Mouse (Mus musculus) intestine, embryonic 16.5 days (tissue): ENCODE measurements around the gene Tnfrsf8. TPM values are rescaled to one million over a fixed set of nuclear protein-coding genes. Genes with fewer than 3 reads are reported as not detected.

Experiments used
- ATAC-seq: fragments of 200-750 bp; cut with Nextera tagmentation; 2 replicates; pipeline ENCODE4 v1.8.0; 2017; ENCODE audit warnings: moderate TSS enrichment, moderate library complexity
- H3K27ac ChIP-seq: fragments of 300-500 bp; sonication (generic); 2 replicates; pipeline ENCODE4 v1.5.1; 2014; ENCODE audit warnings: mild to moderate bottlenecking, low read length
- H3K27me3 ChIP-seq: fragments of 300-500 bp; sonication (generic); replicated peaks from 2 replicates; pipeline ENCODE4 v1.6.1; 2014; ENCODE audit warnings: low read length, control low read depth, mixed read lengths; ENCODE audit not compliant: control insufficient read depth, insufficient read depth
- H3K36me3 ChIP-seq: fragments of 300-500 bp; sonication (generic); 2 replicates; pipeline ENCODE4 v1.6.1; 2014; ENCODE audit warnings: low read length, control low read depth; ENCODE audit not compliant: control insufficient read depth, insufficient read depth
- H3K4me1 ChIP-seq: fragments of 300-500 bp; sonication (generic); 2 replicates; pipeline ENCODE4 v1.6.1; 2014; ENCODE audit warnings: low read length, control low read depth, mixed read lengths; ENCODE audit not compliant: control insufficient read depth, insufficient read depth
- H3K4me2 ChIP-seq: fragments of 300-500 bp; sonication (generic); 2 replicates; pipeline ENCODE4 v1.6.1; 2014; ENCODE audit warnings: low read depth, low read length, control low read depth
- H3K4me3 ChIP-seq: fragments of 300-500 bp; sonication (generic); 2 replicates; pipeline ENCODE4 v1.5.1; 2014; ENCODE audit warnings: mild to moderate bottlenecking, low read length
- H3K9ac ChIP-seq: fragments of 300-500 bp; sonication (generic); 2 replicates; pipeline ENCODE4 v1.6.1; 2014; ENCODE audit warnings: low read depth, low read length
- H3K9me3 ChIP-seq: fragments of 300-500 bp; sonication (generic); 2 replicates; pipeline ENCODE4 v1.6.1; 2016; ENCODE audit warnings: low read length, control low read depth; ENCODE audit not compliant: control insufficient read depth
- WGBS: fragments of 180-500 bp; shearing (Covaris S2); extraction: QIAGEN DNeasy Blood & Tissue Kit; methylation state at CpG from one replicate; pipeline ENCODE4 v1.1.7; 2014; 5-methylcytosine and 5-hydroxymethylcytosine counted together
- polyA plus RNA-seq: library from polyadenylated mRNA; unstranded; fragments of >200 nt; fragmentation: Nextera tagmentation; extraction: Ambion mirVana; gene quantifications from 2 replicates; pipeline ENCODE4 v1.2.1, GENCODE M21; 2015

The Tnfrsf8 gene
- polyA plus RNA-seq, 1 experiment from 2014 or later: not detected

DNA sequence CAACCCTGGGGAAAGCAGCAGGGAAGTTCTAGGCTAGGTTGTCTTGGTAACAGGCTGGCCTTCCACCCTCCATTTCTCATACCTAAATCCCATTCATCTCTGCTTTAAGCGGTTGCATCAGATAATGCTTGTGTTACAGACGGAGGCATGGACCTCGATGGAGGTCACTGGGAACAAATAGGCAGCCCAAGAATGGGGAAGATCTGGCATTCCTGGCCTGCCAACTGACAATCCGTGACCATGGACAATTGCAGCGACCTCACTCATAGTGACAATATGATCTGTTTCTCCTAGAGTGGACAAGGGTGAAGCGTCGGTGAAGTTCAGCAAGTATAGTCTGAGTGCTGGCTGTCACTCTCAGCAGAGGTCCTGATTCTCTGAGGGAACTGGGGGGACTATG lies 16.1 kb downstream of the Tnfrsf8 start:
- Histone ChIP-seq H3K4me1 (no peaks in the 10 kb centered on the region), H3K27me3 (no peaks in the 10 kb centered on the region), H3K27ac (no peak overlapping the region), H3K4me3 (no peak overlapping the region), H3K9ac (no peak overlapping the region), H3K4me2 (no peak overlapping the region), H3K36me3 (no peaks in the 10 kb centered on the region), H3K9me3 (no peaks in the 10 kb centered on the region)
- WGBS: 92% methylated on average over 7 of the region's 7 CpGs
- ATAC-seq: no peak

DNA sequence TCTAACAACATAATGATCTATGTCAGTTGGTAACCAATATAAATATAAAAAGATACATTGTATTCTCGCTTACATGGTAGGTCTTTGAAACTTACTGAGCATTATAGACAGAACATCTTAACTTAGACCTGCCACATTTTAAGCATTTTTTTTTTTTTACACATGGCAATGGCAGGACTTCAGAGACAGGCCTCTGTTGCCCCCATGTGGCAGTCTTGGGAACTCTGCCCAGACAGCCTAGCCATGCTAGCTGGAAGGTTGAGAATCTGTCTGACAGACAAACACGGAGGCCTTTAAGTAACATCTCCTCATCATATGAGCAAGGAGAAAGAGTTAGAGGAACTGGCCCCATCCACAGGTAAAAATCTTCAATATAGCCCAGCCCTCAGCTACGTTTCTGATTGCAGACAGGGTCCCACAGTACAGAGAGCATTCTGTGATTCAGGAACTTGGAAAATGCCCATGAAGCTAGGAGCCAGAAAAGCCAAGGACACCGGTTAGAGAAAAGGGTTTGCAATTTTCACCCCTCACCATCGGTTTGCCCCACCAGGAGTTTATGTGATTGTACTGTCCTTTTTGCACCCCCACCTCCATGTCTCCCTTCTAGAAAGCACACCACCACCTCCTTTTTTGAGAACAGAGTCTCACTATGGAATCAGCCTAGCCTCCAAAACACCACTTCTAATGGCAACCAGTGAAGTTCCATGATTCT lies 19.2 kb downstream of the Tnfrsf8 start:
- ATAC-seq: peak; percentile 50; the same call in 1 of the 2 replicates
- no peak overlapping the region for H3K27ac ChIP-seq
- WGBS: 47% methylated on average over 5 of the region's 5 CpGs
- no peaks in the 10 kb centered on the region for H3K9me3 ChIP-seq
- H3K4me1 ChIP-seq: no peaks in the 10 kb centered on the region
- H3K9ac ChIP-seq: no peak overlapping the region
- H3K4me3 ChIP-seq: no peak overlapping the region
- H3K36me3 ChIP-seq: no peaks in the 10 kb centered on the region
- no peak overlapping the region for H3K4me2 ChIP-seq
- no peaks in the 10 kb centered on the region for H3K27me3 ChIP-seq

DNA sequence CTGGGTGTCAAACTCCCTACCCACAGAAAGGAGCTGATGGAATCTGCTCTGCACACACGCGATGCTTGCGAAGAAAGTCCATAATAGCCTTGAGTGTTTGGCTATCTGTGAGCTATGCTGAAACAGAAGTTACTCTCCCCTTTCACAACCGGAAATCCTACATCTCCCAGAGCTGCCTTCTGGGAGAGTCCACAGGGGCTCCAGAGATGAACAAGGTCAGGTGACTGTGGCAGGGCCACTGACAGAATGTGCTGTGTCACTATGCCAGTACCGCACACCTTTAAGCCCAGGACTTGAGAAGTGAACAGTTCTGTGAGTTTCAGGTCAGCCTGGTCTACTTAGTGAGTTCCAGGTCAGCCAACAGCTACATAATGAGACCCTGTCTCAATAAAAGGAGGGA lies 20.4 kb downstream of the Tnfrsf8 start:
- H3K4me3 ChIP-seq: no peak overlapping the region
- no peak overlapping the region for H3K27ac ChIP-seq
- no peak overlapping the region for H3K9ac ChIP-seq
- ATAC-seq: no peak
- no peaks in the 10 kb centered on the region for H3K36me3 ChIP-seq
- no peaks in the 10 kb centered on the region for H3K27me3 ChIP-seq
- H3K4me1 ChIP-seq: no peaks in the 10 kb centered on the region
- H3K9me3 ChIP-seq: no peaks in the 10 kb centered on the region
- H3K4me2 ChIP-seq: no peak overlapping the region
- 80% methylated on average over 5 of the region's 5 CpGs for WGBS

DNA sequence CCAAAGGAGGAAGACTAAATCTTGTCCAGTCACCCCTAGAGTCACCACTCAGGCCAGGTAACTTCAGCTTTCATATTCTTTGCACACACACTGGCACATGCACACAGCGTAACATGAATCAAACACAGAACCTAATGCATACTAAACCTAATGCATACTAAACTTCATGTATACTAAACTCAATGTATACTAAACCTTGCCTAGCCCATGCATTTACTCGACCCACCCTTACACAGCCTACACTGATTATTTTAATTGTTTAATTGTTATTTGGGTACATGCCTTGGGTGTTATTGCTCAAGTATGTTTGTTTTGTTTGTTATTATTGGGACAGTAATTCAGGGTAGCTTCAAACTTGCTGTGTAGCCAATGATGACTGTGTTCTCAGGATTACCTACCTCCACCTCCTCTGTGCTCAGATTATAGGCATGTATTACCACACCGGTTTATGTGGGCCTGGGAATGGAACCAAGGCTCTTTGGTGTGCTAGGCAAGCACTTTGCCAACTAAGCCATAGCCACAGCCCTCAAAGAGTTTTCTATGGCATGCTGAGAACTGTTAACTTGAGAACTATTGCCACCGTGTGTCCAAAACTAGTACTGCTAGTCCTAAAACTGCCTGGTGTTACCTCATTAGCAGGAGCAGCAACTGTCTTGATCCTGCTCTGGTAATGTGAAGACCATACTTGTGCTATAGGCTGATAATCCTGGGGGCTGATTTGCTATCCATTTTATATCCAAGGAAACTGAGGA lies 28.4 kb downstream of the Tnfrsf8 start:
- ATAC-seq: peak; percentile 81
- Histone ChIP-seq H3K27me3 (no peaks in the 10 kb centered on the region), H3K4me3 (no peak overlapping the region), H3K27ac (no peak overlapping the region), H3K36me3 (no peaks in the 10 kb centered on the region), H3K4me1 (no peaks in the 10 kb centered on the region), H3K9ac (no peak overlapping the region), H3K9me3 (no peaks in the 10 kb centered on the region), H3K4me2 (no peak overlapping the region)
- 45% methylated on average over 4 of the region's 4 CpGs for WGBS

DNA sequence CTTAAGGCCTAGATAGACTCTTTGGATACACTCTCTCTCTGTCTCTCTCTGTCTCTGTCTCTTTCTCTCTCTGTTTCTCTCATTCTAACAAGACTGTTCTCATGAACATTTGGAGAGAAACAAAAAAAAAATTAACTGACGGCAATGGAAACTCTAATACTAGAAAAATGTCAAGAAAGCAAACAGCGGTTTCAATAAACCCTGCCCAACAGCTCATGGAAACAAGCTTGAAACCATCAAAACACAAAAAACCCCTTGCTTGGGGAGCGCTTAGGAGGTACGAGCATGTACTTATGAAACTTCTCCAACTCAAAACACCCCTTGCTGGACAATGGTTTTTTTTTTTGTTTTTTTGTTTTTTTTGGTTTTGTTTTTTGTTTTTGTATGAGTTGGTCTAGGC lies 30.3 kb downstream of the Tnfrsf8 start:
- Histone ChIP-seq H3K4me2 (no peak overlapping the region), H3K36me3 (no peaks in the 10 kb centered on the region), H3K4me1 (no peaks in the 10 kb centered on the region), H3K4me3 (no peak overlapping the region), H3K9ac (no peak overlapping the region), H3K9me3 (no peaks in the 10 kb centered on the region), H3K27ac (no peak overlapping the region), H3K27me3 (no peaks in the 10 kb centered on the region)
- WGBS: 94% methylated on average over 4 of the region's 4 CpGs
- ATAC-seq: no peak

DNA sequence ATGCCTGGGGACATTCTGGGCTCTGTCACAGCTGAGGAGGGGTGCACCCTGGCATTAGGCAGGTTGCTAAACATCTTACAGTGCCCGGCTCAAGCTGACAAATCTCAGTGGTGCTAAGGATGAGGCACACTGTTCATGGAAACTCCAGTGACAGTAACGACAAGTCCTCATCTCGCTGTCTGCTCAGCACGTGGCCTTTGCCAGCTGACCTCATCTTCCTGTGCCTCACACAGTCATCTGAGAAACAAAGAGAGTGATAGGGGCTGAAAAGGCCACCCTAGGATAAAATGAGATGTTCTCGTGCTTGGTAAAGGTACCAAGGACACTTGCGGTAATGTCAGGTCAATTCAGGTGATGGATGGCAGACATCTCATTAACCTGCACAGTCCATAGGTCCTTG lies 31.5 kb downstream of the Tnfrsf8 start:
- no peaks in the 10 kb centered on the region for H3K36me3 ChIP-seq
- no peak overlapping the region for H3K4me2 ChIP-seq
- no peaks in the 10 kb centered on the region for H3K27me3 ChIP-seq
- 74% methylated on average over 6 of the region's 6 CpGs for WGBS
- no peak overlapping the region for H3K27ac ChIP-seq
- no peak overlapping the region for H3K9ac ChIP-seq
- no peaks in the 10 kb centered on the region for H3K4me1 ChIP-seq
- no peak for ATAC-seq
- no peak overlapping the region for H3K4me3 ChIP-seq
- no peaks in the 10 kb centered on the region for H3K9me3 ChIP-seq

DNA sequence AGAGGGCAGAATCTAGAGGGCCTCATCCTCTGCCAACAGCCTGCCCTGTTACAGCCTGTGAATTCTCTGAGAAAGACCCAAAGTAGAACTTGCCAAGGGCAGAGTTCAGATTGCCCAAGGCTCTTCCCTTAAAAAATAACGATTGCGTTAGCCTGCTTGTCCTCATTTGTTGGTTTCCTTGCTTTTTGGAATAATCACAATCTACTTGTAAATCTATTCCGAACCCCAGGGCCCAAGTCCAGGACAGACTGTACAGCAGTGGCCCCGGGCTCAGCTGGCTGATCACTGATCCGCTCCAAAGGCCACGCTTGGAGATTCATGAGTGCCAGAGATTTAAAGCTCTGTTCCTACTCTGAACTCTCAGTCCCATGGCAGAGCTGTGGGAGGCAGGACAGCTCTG lies 34.0 kb downstream of the Tnfrsf8 start:
- H3K36me3 ChIP-seq: no peaks in the 10 kb centered on the region
- H3K9ac ChIP-seq: no peak overlapping the region
- no peaks in the 10 kb centered on the region for H3K4me1 ChIP-seq
- WGBS: 93% methylated on average over 6 of the region's 6 CpGs
- ATAC-seq: no peak; the same call in 1 of the 2 replicates
- no peak overlapping the region for H3K4me2 ChIP-seq
- no peaks in the 10 kb centered on the region for H3K27me3 ChIP-seq
- no peaks in the 10 kb centered on the region for H3K9me3 ChIP-seq
- H3K4me3 ChIP-seq: no peak overlapping the region
- H3K27ac ChIP-seq: no peak overlapping the region

DNA sequence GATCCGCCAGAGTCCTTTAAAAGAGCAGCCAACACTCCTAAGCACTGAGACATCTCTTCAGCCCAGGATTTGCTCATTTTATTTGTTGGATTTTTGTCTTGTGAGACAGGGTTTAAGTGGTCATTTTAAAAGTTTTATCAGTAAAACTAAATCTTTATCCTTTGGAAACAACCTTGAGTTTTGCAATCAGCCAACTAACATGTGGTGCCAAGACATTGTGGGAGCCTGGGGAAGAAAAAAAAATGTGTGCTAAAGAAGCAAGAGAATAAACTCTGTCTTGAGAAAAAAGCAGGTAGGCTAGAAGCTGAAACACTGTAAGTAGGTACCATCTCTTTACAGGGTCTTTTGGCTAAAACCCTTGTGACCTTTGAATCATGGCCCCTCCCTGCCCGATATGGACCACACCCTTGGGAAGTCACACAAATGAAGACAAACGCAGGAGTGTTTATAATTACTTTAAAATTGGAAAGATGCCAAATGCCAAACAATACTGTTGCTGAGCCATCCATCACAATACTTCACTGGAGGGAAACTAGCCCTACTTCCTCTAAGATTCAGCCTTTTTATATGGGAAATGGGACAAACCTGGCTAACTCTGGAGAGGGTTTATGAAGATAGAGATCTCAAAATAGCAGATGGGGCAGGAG lies 36.1 kb downstream of the Tnfrsf8 start:
- H3K36me3 ChIP-seq: no peaks in the 10 kb centered on the region
- H3K27ac ChIP-seq: no peak overlapping the region
- WGBS: 52% methylated on average over 3 of the region's 3 CpGs
- H3K9me3 ChIP-seq: no peaks in the 10 kb centered on the region
- H3K4me3 ChIP-seq: no peak overlapping the region
- no peak overlapping the region for H3K4me2 ChIP-seq
- H3K27me3 ChIP-seq: no peaks in the 10 kb centered on the region
- no peak overlapping the region for H3K9ac ChIP-seq
- no peaks in the 10 kb centered on the region for H3K4me1 ChIP-seq
- ATAC-seq: peak; percentile 82

DNA sequence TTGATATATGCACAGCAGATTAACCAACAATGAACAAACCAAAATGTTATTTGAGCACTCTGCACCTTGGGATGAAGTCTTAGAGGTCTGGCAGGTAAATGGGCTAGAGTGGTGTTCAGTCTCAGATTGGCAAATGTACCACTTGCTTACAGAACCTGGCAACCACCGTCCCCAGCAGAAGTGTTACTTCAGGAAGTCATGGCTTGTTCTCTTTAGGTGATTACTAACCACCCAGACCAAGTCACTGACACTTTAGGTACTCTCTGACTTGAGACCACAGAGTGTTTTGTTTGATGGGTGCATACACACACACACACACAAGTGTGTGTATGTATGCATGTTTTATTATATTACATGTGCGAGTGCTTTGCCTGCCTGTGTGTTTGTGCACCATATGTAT lies 36.7 kb downstream of the Tnfrsf8 start:
- H3K4me3 ChIP-seq: no peak overlapping the region
- H3K36me3 ChIP-seq: no peaks in the 10 kb centered on the region
- 86% methylated on average over 2 of the region's 2 CpGs for WGBS
- no peaks in the 10 kb centered on the region for H3K4me1 ChIP-seq
- no peak overlapping the region for H3K4me2 ChIP-seq
- H3K27me3 ChIP-seq: no peaks in the 10 kb centered on the region
- no peak for ATAC-seq
- no peaks in the 10 kb centered on the region for H3K9me3 ChIP-seq
- no peak overlapping the region for H3K27ac ChIP-seq
- no peak overlapping the region for H3K9ac ChIP-seq
